Mouse (Mus musculus) forebrain, embryonic 13.5 days (tissue): Measurements from ENCODE around the gene Ugt1a1. TPM values are rescaled to one million over a fixed set of nuclear protein-coding genes. Genes with fewer than 3 reads are reported as not detected.
"Not testable (repeated sequence)": the region's sequence is repeated elsewhere in the genome, so short reads cannot be mapped to it uniquely, and the experiment has no call there.

ENCODE experiments used
- ATAC-seq: fragments of 200-750 bp; cut with Nextera tagmentation; 2 replicates; pipeline ENCODE4 v1.8.0; 2017
- H3K27ac ChIP-seq: fragments of 300-500 bp; sonication (generic); 2 replicates; pipeline ENCODE4 v1.5.1; 2015; ENCODE audit warnings: inconsistent platforms, mild to moderate bottlenecking, moderate library complexity
- H3K27me3 ChIP-seq: fragments of 300-500 bp; sonication (generic); 2 replicates; pipeline ENCODE4 v1.6.1; 2015; ENCODE audit warnings: mild to moderate bottlenecking, inconsistent platforms
- H3K36me3 ChIP-seq: fragments of 300-500 bp; sonication (generic); 2 replicates; pipeline ENCODE4 v1.6.1; 2015; ENCODE audit warnings: mild to moderate bottlenecking, inconsistent platforms; ENCODE audit not compliant: poor library complexity, severe bottlenecking
- H3K4me1 ChIP-seq: fragments of 300-500 bp; sonication (generic); 2 replicates; pipeline ENCODE4 v1.6.1; 2015; ENCODE audit warnings: inconsistent platforms
- H3K4me2 ChIP-seq: fragments of 300-500 bp; sonication (generic); 2 replicates; pipeline ENCODE4 v1.6.1; 2015; ENCODE audit warnings: inconsistent platforms, mild to moderate bottlenecking, moderate library complexity
- H3K4me3 ChIP-seq: fragments of 300-500 bp; sonication (generic); 2 replicates; pipeline ENCODE4 v1.5.1; 2015; ENCODE audit warnings: mild to moderate bottlenecking, inconsistent platforms
- H3K9ac ChIP-seq: fragments of 300-500 bp; sonication (generic); 2 replicates; pipeline ENCODE4 v1.6.1; 2015; ENCODE audit warnings: mild to moderate bottlenecking, inconsistent platforms
- H3K9me3 ChIP-seq: fragments of 300-500 bp; sonication (generic); replicated peaks from 2 replicates; pipeline ENCODE4 v1.6.1; 2016; ENCODE audit warnings: inconsistent platforms
- WGBS: fragments of 180-500 bp; shearing (Covaris S2); methylation state at CpG from one replicate; pipeline ENCODE4 v1.1.7; 2015; 5-methylcytosine and 5-hydroxymethylcytosine counted together
- polyA plus RNA-seq: library from polyadenylated mRNA; unstranded; fragments of >200 nt; fragmentation: Nextera tagmentation; extraction: Ambion mirVana; gene quantifications from 2 replicates; pipeline ENCODE4 v1.2.1, GENCODE M21; 2015

The Ugt1a1 gene
- polyA plus RNA-seq, 1 experiment from 2014 or later, result not detected

DNA sequence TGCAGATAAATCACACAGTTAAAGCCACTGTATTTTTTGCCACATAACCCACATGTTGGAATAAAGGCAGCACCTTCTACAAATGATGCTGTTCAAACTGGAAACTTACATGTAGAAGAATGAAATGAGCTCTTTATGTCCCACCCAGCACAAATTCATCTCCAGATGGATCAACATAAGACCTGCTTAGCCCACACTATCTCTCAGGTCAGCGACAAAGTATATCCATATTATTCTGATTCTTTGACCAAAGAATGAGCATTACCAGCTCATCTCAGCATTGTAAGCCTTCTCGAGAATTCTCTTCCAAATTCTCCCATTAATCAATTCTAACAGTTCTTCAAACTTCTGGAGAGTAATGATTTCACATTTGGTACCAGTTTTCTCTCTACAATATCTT, 10.5 kb downstream of the Ugt1a1 start:
- H3K9me3 ChIP-seq, result peaks cover 29% of the 10 kb centered on the region
- no peak overlapping the region for H3K4me3 ChIP-seq
- H3K36me3 ChIP-seq, result no peaks in the 10 kb centered on the region
- ATAC-seq, result no peak
- no peak overlapping the region for H3K4me2 ChIP-seq
- no peaks in the 10 kb centered on the region for H3K4me1 ChIP-seq
- no peak overlapping the region for H3K9ac ChIP-seq
- H3K27ac ChIP-seq, result no peak overlapping the region
- WGBS, result 52% methylated on average over 2 of the region's 2 CpGs
- H3K27me3 ChIP-seq, result no peaks in the 10 kb centered on the region

DNA sequence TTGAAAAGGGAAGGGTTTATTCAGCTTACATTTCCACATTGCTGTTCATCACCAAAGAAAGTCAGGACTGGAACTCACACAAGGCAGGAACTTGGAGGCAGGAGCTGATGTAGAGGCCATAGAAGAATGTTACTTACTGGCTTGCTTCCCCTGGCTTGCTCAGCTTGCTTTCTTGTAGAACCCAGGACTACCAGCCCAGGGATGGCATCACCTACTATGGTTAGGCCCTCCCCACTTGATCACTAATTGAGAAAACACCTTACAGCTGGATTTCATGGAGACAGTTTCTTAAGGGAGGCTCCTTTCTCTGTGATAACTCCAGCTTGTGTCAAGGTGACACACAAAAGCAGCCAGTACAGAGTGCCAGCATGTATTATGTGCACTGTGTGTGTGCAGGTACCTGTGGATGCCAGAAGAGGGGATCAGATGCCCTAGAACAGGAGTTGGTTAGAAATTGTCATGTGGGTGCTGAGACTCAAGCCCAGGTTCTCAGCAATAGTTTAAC, 11.3 kb downstream of the Ugt1a1 start:
- not testable (repeated sequence) for H3K27me3 ChIP-seq, H3K4me1 ChIP-seq, ATAC-seq, H3K9ac ChIP-seq, H3K36me3 ChIP-seq, H3K27ac ChIP-seq, H3K4me3 ChIP-seq, H3K4me2 ChIP-seq
- peaks cover 32% of the 10 kb centered on the region for H3K9me3 ChIP-seq

DNA sequence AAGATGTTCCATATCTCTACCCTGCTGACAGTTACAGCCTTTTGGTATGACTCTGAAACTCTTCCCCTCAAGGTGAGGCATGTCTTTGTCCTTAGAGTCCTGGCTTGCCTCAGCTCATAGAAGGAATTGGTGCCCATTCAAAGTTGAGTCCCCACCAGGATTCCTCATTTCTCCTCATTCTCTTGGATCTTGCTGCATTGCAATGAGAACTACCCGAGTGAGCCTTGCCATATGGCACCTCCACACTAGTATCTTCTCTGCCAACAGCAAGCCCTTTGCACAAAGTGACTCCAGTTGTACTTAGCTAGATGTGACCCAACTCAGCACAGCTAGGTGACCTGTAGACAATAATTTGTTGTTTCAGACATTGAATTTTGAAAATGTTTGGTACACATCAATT, 11.8 kb downstream of the Ugt1a1 start:
- H3K4me3 ChIP-seq, result no peak overlapping the region
- WGBS, result 50% methylated on average over 1 of the region's 1 CpGs
- no peak for ATAC-seq
- peaks cover 38% of the 10 kb centered on the region for H3K9me3 ChIP-seq
- H3K36me3 ChIP-seq, result no peaks in the 10 kb centered on the region
- H3K4me1 ChIP-seq, result no peaks in the 10 kb centered on the region
- no peak overlapping the region for H3K9ac ChIP-seq
- H3K27ac ChIP-seq, result no peak overlapping the region
- no peak overlapping the region for H3K4me2 ChIP-seq
- H3K27me3 ChIP-seq, result no peaks in the 10 kb centered on the region

DNA sequence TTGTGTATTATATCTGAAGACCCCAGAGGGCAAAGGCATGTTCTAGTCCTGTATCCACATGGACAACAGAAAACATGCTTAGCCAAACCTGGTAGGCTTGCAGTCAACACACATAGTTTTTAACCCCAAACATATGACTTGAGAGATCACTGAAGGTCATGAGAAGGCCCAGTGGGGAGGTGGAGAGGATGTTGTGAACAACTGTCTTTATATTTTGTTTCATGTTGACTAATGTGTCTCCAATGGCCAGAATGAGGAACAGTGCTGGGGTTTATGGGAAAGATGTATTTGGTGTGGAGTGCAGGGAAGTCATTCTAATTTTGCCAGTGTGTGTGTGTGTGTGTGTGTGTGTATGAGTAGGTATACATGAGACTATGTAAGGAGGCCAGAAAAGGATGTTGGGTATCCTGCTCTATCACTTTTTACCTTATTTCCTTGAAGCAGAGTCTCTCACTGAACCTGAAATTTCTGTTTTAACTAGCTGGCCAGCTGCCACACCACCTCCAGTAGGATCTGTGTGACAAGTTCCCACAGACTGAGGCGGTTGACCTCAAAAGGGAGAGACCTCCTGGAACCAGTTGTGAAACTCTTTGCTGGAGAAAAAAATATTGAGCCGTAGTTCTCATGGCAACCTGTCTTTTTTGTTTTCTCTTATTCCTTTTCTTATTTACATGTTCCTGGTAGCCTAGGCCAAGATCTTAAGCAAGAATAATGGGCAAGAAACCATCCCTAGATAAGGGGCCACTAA, 12.4 kb downstream of the Ugt1a1 start:
- WGBS, result 70% methylated on average over 2 of the region's 2 CpGs
- ATAC-seq, result no peak
- no peak overlapping the region for H3K9ac ChIP-seq

GRCm38 (mm10) chr1:88225301-88225700, 13.5 kb downstream of the Ugt1a1 start:
- WGBS, result 38% methylated on average over 2 of the region's 2 CpGs

More for the DNA sequence above, 12.4 kb downstream of the Ugt1a1 start:
- Histone ChIP-seq H3K4me1 (no peaks in the 10 kb centered on the region), H3K4me3 (no peak overlapping the region), H3K9me3 (peaks cover 44% of the 10 kb centered on the region), H3K4me2 (no peak overlapping the region), H3K36me3 (no peaks in the 10 kb centered on the region), H3K27ac (no peak overlapping the region), H3K27me3 (no peaks in the 10 kb centered on the region)

DNA sequence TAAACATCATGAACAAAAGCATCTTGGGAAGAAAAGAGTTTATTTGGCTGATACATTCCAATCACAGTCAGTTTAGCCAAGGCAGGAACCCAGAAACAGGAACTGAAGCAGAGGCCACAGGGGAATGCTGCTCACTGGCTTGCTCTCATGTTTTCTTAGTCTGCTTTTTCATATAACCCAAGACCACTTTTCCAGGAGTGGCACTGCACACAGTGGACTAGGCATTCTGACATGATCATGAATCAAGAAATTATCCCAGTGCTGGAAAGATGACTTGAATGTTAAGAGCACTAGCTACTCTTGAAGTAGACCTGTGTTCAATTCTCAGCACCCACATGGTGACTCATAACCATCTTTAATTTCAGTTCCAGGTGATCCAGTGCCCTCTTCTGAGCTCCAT, 14.0 kb downstream of the Ugt1a1 start:
- H3K9me3 ChIP-seq, result peaks cover 59% of the 10 kb centered on the region
- ATAC-seq, result no peak
- H3K4me2 ChIP-seq, result no peak overlapping the region
- no peaks in the 10 kb centered on the region for H3K4me1 ChIP-seq
- no peaks in the 10 kb centered on the region for H3K27me3 ChIP-seq
- no peak overlapping the region for H3K27ac ChIP-seq
- H3K9ac ChIP-seq, result no peak overlapping the region
- no peak overlapping the region for H3K4me3 ChIP-seq
- no peaks in the 10 kb centered on the region for H3K36me3 ChIP-seq

More at GRCm38 (mm10) chr1:88225301-88225700, 13.5 kb downstream of the Ugt1a1 start:
- H3K4me2 ChIP-seq, H3K4me1 ChIP-seq, H3K4me3 ChIP-seq, H3K27me3 ChIP-seq, H3K9ac ChIP-seq, H3K27ac ChIP-seq, H3K36me3 ChIP-seq, ATAC-seq: not testable (repeated sequence)
- peaks cover 55% of the 10 kb centered on the region for H3K9me3 ChIP-seq

GRCm38 (mm10) chr1:88226670-88227379, 15.1 kb downstream of the Ugt1a1 start, which contains the start of gene Mroh2a:
Gene Mroh2a (plus strand): TSS chr1:88226986.
- ATAC-seq, result no peak
- no peaks in the 10 kb centered on the region for H3K27me3 ChIP-seq
- no peak within 1 kb of the TSS for H3K4me3 ChIP-seq
- 53% methylated on average over 5 of the region's 5 CpGs for WGBS
- no peak within 1 kb of the TSS for H3K4me2 ChIP-seq
- no peak within 1 kb of the TSS for H3K27ac ChIP-seq
- no peak within 1 kb of the TSS for H3K9ac ChIP-seq
- no peaks in the 10 kb centered on the region for H3K4me1 ChIP-seq
- no peaks in the 10 kb centered on the region for H3K36me3 ChIP-seq
- peaks cover 70% of the 10 kb centered on the region for H3K9me3 ChIP-seq

- no peak overlapping the region for H3K4me3 ChIP-seq
- no peak for ATAC-seq
- WGBS, result 55% methylated on average over 2 of the region's 2 CpGs
Observed at GRCm38 (mm10) chr1:88227482-88227881, 15.7 kb downstream of the Ugt1a1 start.

GRCm38 (mm10) chr1:88228121-88228520, 16.4 kb downstream of the Ugt1a1 start:
- no peak for ATAC-seq
- 72% methylated on average over 7 of the region's 7 CpGs for WGBS
- H3K27ac ChIP-seq, result no peak overlapping the region
- H3K9ac ChIP-seq, result no peak overlapping the region
- H3K36me3 ChIP-seq, result no peaks in the 10 kb centered on the region
- peaks cover 79% of the 10 kb centered on the region for H3K9me3 ChIP-seq
- no peaks in the 10 kb centered on the region for H3K27me3 ChIP-seq
- no peak overlapping the region for H3K4me2 ChIP-seq
- H3K4me1 ChIP-seq, result no peaks in the 10 kb centered on the region
- H3K4me3 ChIP-seq, result no peak overlapping the region

More at GRCm38 (mm10) chr1:88227482-88227881, 15.7 kb downstream of the Ugt1a1 start:
- peaks cover 73% of the 10 kb centered on the region for H3K9me3 ChIP-seq
- no peak overlapping the region for H3K9ac ChIP-seq
- no peaks in the 10 kb centered on the region for H3K4me1 ChIP-seq
- no peaks in the 10 kb centered on the region for H3K27me3 ChIP-seq
- no peaks in the 10 kb centered on the region for H3K36me3 ChIP-seq
- no peak overlapping the region for H3K4me2 ChIP-seq
- no peak overlapping the region for H3K27ac ChIP-seq

GRCm38 (mm10) chr1:88229566-88229965, 17.8 kb downstream of the Ugt1a1 start:
- WGBS, result 79% methylated on average over 3 of the region's 3 CpGs
- ATAC-seq, result no peak

DNA sequence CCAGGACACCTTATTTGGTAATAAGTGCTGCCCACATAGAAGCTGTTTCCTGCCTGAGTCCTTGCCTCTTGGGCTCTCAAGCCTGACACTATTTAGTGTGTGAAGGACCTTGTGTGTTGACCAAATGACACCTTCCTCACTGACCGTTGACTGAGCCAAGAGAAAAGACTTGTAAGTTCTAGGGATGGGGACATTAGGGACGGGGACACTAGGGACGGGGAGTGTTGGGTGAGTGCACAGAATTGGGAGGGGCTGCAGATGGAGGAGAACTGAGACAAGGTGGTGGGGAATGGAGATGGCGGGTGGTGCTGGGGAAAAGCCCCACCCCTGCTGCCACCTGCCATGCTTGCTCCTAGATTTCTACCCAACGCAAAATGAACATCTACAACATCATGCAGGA, 18.2 kb downstream of the Ugt1a1 start:
- Histone ChIP-seq H3K36me3 (no peaks in the 10 kb centered on the region), H3K9ac (no peak overlapping the region), H3K4me1 (no peaks in the 10 kb centered on the region), H3K4me2 (no peak overlapping the region), H3K27me3 (no peaks in the 10 kb centered on the region), H3K27ac (no peak overlapping the region), H3K9me3 (peaks cover 98% of the 10 kb centered on the region), H3K4me3 (no peak overlapping the region)
- WGBS, result 85% methylated on average over 5 of the region's 5 CpGs
- no peak for ATAC-seq

More at GRCm38 (mm10) chr1:88229566-88229965, 17.8 kb downstream of the Ugt1a1 start:
- no peaks in the 10 kb centered on the region for H3K36me3 ChIP-seq
- no peaks in the 10 kb centered on the region for H3K27me3 ChIP-seq
- no peak overlapping the region for H3K4me2 ChIP-seq
- H3K9ac ChIP-seq, result no peak overlapping the region
- H3K27ac ChIP-seq, result no peak overlapping the region
- H3K4me3 ChIP-seq, result no peak overlapping the region
- no peaks in the 10 kb centered on the region for H3K4me1 ChIP-seq
- H3K9me3 ChIP-seq, result peaks cover 94% of the 10 kb centered on the region

GRCm38 (mm10) chr1:88230421-88230820, 18.7 kb downstream of the Ugt1a1 start:
- no peaks in the 10 kb centered on the region for H3K27me3 ChIP-seq
- H3K4me1 ChIP-seq, result no peaks in the 10 kb centered on the region
- no peak overlapping the region for H3K4me2 ChIP-seq
- H3K27ac ChIP-seq, result no peak overlapping the region
- no peaks in the 10 kb centered on the region for H3K36me3 ChIP-seq
- H3K9ac ChIP-seq, result no peak overlapping the region
- no peak for ATAC-seq
- peaks cover 100% of the 10 kb centered on the region for H3K9me3 ChIP-seq
- WGBS, result 72% methylated on average over 7 of the region's 7 CpGs
- H3K4me3 ChIP-seq, result no peak overlapping the region
